Mouse (Mus musculus) kidney, postnatal 0 days (tissue): ENCODE data around the gene Mief2. TPM values are rescaled to one million over a fixed set of nuclear protein-coding genes. Genes with fewer than 3 reads are reported as not detected.
A peak's percentile ranks its signal among the peaks of the same experiment; 100 is the strongest.

ENCODE experiments used
- ATAC-seq: fragments of 200-750 bp; cut with Nextera tagmentation; replicated peaks from 2 replicates; pipeline ENCODE4 v1.8.0; 2017; ENCODE audit warnings: low read depth, moderate number of reproducible peaks, moderate TSS enrichment, moderate library complexity; ENCODE audit not compliant: low FRiP score
- DNase-seq: peaks from one replicate; pipeline ENCODE4 v3.0.0-alpha.2; 2016; ENCODE audit warnings: low spot score
- H3K27ac ChIP-seq: fragments of 300-500 bp; sonication (generic); 2 replicates; pipeline ENCODE4 v1.5.1; 2014; ENCODE audit warnings: mild to moderate bottlenecking
- H3K27me3 ChIP-seq: fragments of 300-500 bp; sonication (generic); 2 replicates; pipeline ENCODE4 v1.6.1; 2014; ENCODE audit warnings: low read length, mixed read lengths; ENCODE audit not compliant: insufficient read depth
- H3K36me3 ChIP-seq: fragments of 300-500 bp; sonication (generic); 2 replicates; pipeline ENCODE4 v1.6.1; 2014; ENCODE audit warnings: low read length, mixed read lengths; ENCODE audit not compliant: insufficient read depth
- H3K4me1 ChIP-seq: fragments of 300-500 bp; sonication (generic); replicated peaks from 2 replicates; pipeline ENCODE4 v1.6.1; 2014; ENCODE audit warnings: antibody characterized with exemption, low read length, mixed read lengths; ENCODE audit not compliant: insufficient read depth
- H3K4me2 ChIP-seq: fragments of 300-500 bp; sonication (generic); 2 replicates; pipeline ENCODE4 v1.6.1; 2014; ENCODE audit warnings: mild to moderate bottlenecking, low read length, moderate library complexity, mixed read lengths
- H3K4me3 ChIP-seq: fragments of 300-500 bp; sonication (generic); replicated peaks from 2 replicates; pipeline ENCODE4 v1.5.1; 2014; ENCODE audit warnings: low read depth, low read length
- H3K9ac ChIP-seq: fragments of 300-500 bp; sonication (generic); 2 replicates; pipeline ENCODE4 v1.6.1; 2014; ENCODE audit warnings: low read depth, low read length
- H3K9me3 ChIP-seq: fragments of 300-500 bp; sonication (generic); replicated peaks from 2 replicates; pipeline ENCODE4 v1.6.1; 2016; ENCODE audit warnings: low read length, inconsistent platforms, mixed read lengths
- CTCF ChIP-seq: IDR thresholded peaks from 2 replicates; pipeline ENCODE4 v1.5.1; 2016; ENCODE audit warnings: antibody characterized with exemption, low read depth, mild to moderate bottlenecking, moderate library complexity
- WGBS: fragments of 180-500 bp; shearing (Covaris S2); extraction: QIAGEN DNeasy Blood & Tissue Kit; methylation state at CpG from one replicate; pipeline ENCODE4 v1.1.7; 2014; 5-methylcytosine and 5-hydroxymethylcytosine counted together
- polyA plus RNA-seq: library from polyadenylated mRNA; unstranded; fragments of >200 nt; fragmentation: Nextera tagmentation; extraction: Ambion mirVana; gene quantifications from 2 replicates; pipeline ENCODE4 v1.2.1, GENCODE M21; 2015

The Mief2 gene
- polyA plus RNA-seq, 1 experiment from 2014 or later, result 14.5 TPM

DNA sequence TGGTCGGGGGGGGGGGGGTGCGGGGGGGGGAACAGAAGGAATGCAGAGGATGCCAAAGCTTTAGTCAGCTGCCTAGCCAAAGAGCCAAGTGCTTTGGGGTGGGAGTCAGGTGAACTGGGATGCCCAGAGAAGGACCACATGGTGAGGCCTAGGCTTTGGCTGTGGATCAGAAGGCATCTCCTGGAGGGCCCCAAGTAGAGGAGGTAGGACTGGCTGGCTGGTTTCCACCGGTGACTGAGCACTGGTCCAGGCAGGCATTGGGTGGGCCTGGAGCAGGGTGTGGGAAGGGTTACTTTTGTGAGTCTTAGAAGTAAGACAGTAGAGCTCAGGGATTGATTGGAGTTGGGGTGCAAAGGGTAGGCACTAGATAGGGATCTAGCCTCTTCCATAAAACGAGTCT lies 26.6 kb upstream of the Mief2 start:
- 65% methylated on average over 3 of the region's 4 CpGs for WGBS
- TF ChIP-seq CTCF, result no peak
- no peak for DNase-seq
- H3K4me3 ChIP-seq, result no peak overlapping the region
- H3K4me1 ChIP-seq, result peaks cover 9% of the 10 kb centered on the region; the same call in 1 of the 2 replicates
- no peaks in the 10 kb centered on the region for H3K27me3 ChIP-seq
- no peak overlapping the region for H3K4me2 ChIP-seq
- 0 out of 2 replicates have a peak, but pooled peaks cover 4% of the 10 kb centered on the region for H3K36me3 ChIP-seq
- no peaks in the 10 kb centered on the region for H3K9me3 ChIP-seq
- ATAC-seq, result no peak
- no peak overlapping the region for H3K9ac ChIP-seq
- H3K27ac ChIP-seq, result no peak overlapping the region

DNA sequence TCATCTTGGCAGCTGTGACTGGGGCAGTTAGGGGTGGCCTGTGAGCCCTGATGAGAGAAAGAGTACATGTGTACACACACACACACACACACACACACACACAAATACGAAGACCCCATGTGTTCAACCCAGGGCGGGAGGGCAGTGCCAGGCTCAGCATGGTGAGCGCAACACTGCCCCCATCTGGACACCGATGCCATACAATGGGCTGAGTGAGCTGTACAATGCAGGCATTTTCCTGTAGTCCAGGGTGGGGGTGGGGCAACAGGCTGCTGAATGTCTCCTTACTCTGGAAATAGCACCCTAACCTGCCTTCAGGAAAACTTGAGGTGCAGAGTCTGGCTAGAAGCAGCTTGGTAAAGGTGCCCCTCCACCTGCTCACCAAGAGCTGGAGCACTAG lies 25.1 kb upstream of the Mief2 start:
- Histone ChIP-seq H3K27me3 (no peaks in the 10 kb centered on the region), H3K9ac (no peak overlapping the region), H3K4me3 (no peak overlapping the region), H3K4me2 (no peak overlapping the region), H3K27ac (no peak overlapping the region), H3K36me3 (0 out of 2 replicates have a peak, but pooled peaks cover 7% of the 10 kb centered on the region), H3K4me1 (peaks cover 9% of the 10 kb centered on the region; the same call in 1 of the 2 replicates), H3K9me3 (no peaks in the 10 kb centered on the region)
- no peak for ATAC-seq
- TF ChIP-seq CTCF, result peak; percentile 78
- DNase-seq, result peak; percentile 71
- 47% methylated on average over 4 of the region's 4 CpGs for WGBS

GRCm38 (mm10) chr11:60704023-60704880 lies 23.9 kb upstream of the Mief2 start:
- Histone ChIP-seq H3K27me3 (no peaks in the 10 kb centered on the region), H3K36me3 (peaks cover 18% of the 10 kb centered on the region), H3K4me1 (0 out of 2 replicates have a peak, but pooled peaks cover 4% of the 10 kb centered on the region), H3K9ac (no peak overlapping the region), H3K27ac (no peak overlapping the region), H3K4me2 (no peak overlapping the region), H3K4me3 (no peak overlapping the region), H3K9me3 (no peaks in the 10 kb centered on the region)
- TF ChIP-seq CTCF, result no peak
- no peak for DNase-seq
- no peak for ATAC-seq
- WGBS, result 94% methylated on average over 19 of the region's 19 CpGs

GRCm38 (mm10) chr11:60705255-60705654 lies 22.9 kb upstream of the Mief2 start:
- no peak overlapping the region for H3K9ac ChIP-seq
- no peaks in the 10 kb centered on the region for H3K27me3 ChIP-seq
- TF ChIP-seq CTCF, result no peak
- peaks cover 28% of the 10 kb centered on the region for H3K36me3 ChIP-seq
- H3K4me2 ChIP-seq, result no peak overlapping the region
- ATAC-seq, result no peak
- H3K9me3 ChIP-seq, result no peaks in the 10 kb centered on the region
- 0 out of 2 replicates have a peak, but pooled peaks cover 4% of the 10 kb centered on the region for H3K4me1 ChIP-seq
- no peak overlapping the region for H3K4me3 ChIP-seq
- DNase-seq, result no peak
- H3K27ac ChIP-seq, result no peak overlapping the region
- WGBS, result 98% methylated on average over 3 of the region's 3 CpGs

GRCm38 (mm10) chr11:60706076-60706475 lies 22.1 kb upstream of the Mief2 start:
- H3K4me3 ChIP-seq, result no peak overlapping the region
- no peak overlapping the region for H3K4me2 ChIP-seq
- H3K36me3 ChIP-seq, result peaks cover 31% of the 10 kb centered on the region
- WGBS, result 89% methylated on average over 7 of the region's 7 CpGs
- no peaks in the 10 kb centered on the region for H3K9me3 ChIP-seq
- no peak for ATAC-seq
- no peaks in the 10 kb centered on the region for H3K27me3 ChIP-seq
- H3K9ac ChIP-seq, result no peak overlapping the region
- no peak overlapping the region for H3K27ac ChIP-seq
- no peaks in the 10 kb centered on the region for H3K4me1 ChIP-seq
- no peak for DNase-seq
- TF ChIP-seq CTCF, result no peak

- DNase-seq (no peak), ATAC-seq (no peak)
- H3K4me2 ChIP-seq, result no peak overlapping the region
- H3K9me3 ChIP-seq, result no peaks in the 10 kb centered on the region
- H3K27ac ChIP-seq, result peak overlapping the region; percentile 36; the same call in 1 of the 2 replicates
- no peaks in the 10 kb centered on the region for H3K4me1 ChIP-seq
- WGBS, result 78% methylated on average over 14 of the region's 14 CpGs
- no peaks in the 10 kb centered on the region for H3K27me3 ChIP-seq
- no peak overlapping the region for H3K4me3 ChIP-seq
- TF ChIP-seq CTCF, result no peak
- H3K9ac ChIP-seq, result no peak overlapping the region
- H3K36me3 ChIP-seq, result peaks cover 39% of the 10 kb centered on the region
These were observed 21.3 kb upstream of the Mief2 start for GRCm38 (mm10) chr11:60706696-60707480.
